Mouse (Mus musculus): ENCODE data around the gene 1700025G04Rik.
A peak's percentile ranks its signal among the peaks of the same experiment; 100 is the strongest.

The 1700025G04Rik gene

GRCm38 (mm10) chr1:151907014-151907413, 182.9 kb downstream of the 1700025G04Rik start:
- no peak for DNase-seq (ENCODE audit: low read depth, low spot score)

DNA sequence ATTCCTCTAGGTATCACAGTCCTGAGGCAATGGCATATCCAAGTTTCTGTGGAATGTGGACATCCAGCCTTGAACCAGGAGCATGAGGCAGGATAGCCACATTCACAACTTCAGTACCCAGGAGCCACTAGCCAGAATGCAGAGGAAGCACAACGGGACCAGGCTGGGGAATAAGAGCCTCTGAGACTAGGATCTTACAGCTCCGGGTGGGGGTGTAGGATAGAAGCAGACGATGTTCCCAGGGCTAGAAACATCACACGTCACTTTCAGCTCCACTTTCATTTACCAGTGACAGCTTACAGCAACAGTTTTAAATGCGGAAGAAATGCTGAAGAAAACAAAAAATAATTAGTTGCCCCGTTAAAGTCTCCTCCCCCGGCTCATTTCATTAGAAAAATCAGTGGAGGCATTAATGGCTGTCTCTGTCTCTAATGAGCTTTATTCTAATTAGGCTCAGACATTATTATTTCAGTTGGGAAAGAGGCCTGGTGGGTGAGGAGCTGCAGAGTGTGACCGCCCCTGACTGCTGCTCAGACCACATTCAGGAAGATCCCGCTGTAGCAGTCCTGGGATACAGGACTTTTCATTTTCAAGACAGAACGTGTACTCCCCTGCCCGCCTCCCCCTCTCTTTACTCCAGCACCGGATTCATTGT, 189.1 kb downstream of the 1700025G04Rik start:
- no peak for DNase-seq (ENCODE audit: low read depth, low spot score)

GRCm38 (mm10) chr1:151899964-151900363, 190.0 kb downstream of the 1700025G04Rik start:
- peak; percentile 25 for DNase-seq (ENCODE audit: low read depth, low spot score)

- no peak for DNase-seq (ENCODE audit: low read depth, low spot score)
Measured at GRCm38 (mm10) chr1:151895406-151895805, 194.5 kb downstream of the 1700025G04Rik start.

DNA sequence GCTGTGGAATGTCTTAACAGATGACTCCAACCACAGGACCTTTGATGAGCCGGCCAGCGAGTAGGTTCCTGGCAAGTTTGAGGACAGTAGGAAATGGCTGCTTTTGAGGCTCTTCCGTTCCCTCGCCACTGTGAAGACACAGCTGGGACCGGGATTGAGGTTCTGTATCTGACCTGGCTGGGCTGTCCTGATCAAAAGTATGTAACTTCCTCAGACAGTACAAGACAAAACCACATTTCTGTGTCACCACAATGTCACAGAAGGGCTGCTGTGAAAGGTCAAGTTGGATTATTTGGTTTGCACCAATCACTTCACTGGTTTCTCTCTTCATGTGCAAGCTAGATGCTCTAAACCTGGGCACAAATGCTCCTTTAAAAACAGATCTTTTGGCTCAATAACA, 195.9 kb downstream of the 1700025G04Rik start:
- no peak for DNase-seq (ENCODE audit: low read depth, low spot score)

GRCm38 (mm10) chr1:151892008-151892407, 197.9 kb downstream of the 1700025G04Rik start:
- DNase-seq (ENCODE audit: low read depth, low spot score), result no peak

GRCm38 (mm10) chr1:151891194-151891593, 198.7 kb downstream of the 1700025G04Rik start:
- DNase-seq (ENCODE audit: low read depth, low spot score), result no peak

DNA sequence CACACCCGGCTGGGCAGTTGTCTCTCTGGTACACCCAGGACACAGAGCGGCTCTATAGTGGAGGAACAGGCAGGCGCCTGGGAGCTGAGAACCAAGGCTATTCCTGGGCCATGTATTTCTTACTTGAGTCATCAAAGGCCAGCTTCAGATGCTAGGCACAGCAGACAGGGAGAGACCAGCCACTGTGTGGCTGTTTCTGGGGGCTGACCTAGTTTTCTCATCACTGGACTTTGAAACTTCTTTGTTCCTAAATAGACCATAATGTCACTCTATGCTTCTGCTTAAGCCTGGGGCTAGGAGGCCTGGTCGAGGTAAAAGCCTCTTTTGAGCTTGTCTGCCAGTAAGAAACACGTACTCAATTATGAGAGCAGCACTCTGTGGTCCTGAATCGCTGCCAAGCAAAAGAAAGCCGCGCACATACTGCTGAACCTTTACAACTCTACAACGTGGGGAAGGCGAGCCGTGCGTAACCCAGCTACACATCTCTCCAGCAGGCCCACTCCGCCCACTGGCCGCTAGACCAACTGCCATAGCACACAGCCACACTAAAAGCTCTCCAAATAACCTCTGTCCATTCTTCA, 199.8 kb downstream of the 1700025G04Rik start:
- DNase-seq (ENCODE audit: low read depth, low spot score), result no peak

- DNase-seq (ENCODE audit: low read depth, low spot score), result no peak
Measured at GRCm38 (mm10) chr1:151887631-151888030, 202.3 kb downstream of the 1700025G04Rik start.

DNA sequence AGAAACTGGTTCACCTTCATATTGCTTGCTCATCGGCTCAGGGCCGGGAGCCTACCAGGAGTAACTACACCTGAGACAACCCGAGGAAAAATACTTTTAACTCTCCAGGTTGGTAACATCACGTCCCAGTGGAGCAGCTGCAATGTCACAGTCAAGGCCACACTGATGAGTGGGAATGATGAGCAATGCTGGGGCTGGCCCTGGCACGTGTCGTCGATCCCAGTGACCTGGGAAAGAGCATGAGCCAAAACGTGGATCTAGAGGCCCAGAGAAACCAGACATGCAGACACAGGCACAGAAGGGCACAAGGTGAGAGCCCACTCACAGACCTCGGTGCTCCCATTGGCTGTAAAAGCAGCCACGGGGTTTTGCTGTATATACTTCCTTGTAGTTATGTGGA, 202.8 kb downstream of the 1700025G04Rik start:
- DNase-seq (ENCODE audit: low read depth, low spot score), result no peak

DNA sequence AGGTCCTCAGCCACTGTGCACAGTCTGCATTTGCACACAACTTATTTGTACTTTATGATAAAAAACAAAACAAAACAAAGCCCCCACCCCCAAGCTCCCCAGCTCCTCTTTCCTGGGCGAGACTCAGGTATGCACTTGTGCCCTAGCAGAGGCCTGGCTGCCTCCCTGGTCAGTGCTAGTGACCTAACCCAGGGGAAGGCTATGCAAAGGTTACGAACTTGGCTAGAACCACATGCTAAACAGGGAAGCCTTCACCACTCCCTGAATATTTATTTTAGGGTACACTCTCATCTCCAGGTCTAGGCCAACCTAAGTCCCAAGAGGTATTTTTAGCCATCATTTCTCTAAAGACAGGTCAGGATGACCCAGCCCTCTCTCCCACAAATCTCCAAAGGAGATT, 203.8 kb downstream of the 1700025G04Rik start:
- no peak for DNase-seq (ENCODE audit: low read depth, low spot score)

GRCm38 (mm10) chr1:151881253-151881652, 208.7 kb downstream of the 1700025G04Rik start:
- no peak for DNase-seq (ENCODE audit: low read depth, low spot score)

- peak; percentile 86 for DNase-seq (ENCODE audit: low read depth, low spot score)
Measured at GRCm38 (mm10) chr1:151880731-151881130, 209.2 kb downstream of the 1700025G04Rik start.

- DNase-seq (ENCODE audit: low read depth, low spot score), result peak; percentile 23
Measured at GRCm38 (mm10) chr1:151879966-151880365, 210.0 kb downstream of the 1700025G04Rik start.

- DNase-seq (ENCODE audit: low read depth, low spot score), result peak; percentile 89
Measured at GRCm38 (mm10) chr1:151879308-151879850, 210.5 kb downstream of the 1700025G04Rik start.

GRCm38 (mm10) chr1:151878411-151878810, 211.5 kb downstream of the 1700025G04Rik start:
- peak; percentile 74 for DNase-seq (ENCODE audit: low read depth, low spot score)

DNA sequence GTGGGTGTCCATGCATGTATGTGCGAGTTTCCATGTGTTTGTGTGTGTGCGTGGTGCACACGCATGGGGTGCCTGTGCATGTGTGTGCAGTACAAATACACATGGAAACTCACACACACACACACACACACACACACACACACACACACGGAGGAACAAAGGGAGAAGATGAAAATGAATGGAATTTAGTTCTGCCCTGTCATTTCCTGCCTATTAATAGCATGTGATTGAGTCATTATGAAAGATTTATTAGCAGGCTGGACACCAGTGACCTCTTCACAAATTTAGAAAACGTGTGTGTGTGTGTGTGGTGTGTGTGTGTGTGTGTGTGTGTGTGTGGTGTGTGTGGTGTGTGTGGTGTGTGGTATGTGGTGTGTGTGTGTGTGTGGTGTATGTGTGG, 217.0 kb downstream of the 1700025G04Rik start:
- DNase-seq (ENCODE audit: low read depth, low spot score), result no peak

DNA sequence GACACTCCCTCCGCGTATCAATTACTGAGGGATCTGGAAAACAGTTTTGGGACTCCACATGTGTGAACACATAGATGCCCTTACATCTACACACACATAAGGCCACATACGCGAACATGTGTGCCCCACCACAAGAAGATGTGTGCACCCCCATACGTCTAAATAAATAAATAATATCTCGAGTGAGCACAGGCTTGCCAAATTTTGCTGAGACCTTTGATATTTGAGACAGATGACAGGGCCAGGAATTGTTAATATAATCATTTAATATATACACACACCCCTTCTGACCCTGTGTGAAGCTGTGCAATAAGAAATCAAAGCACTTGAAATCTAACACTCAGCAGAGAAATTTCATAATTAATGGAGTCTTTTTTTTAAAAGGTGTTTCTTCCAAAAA, 225.6 kb downstream of the 1700025G04Rik start:
- no peak for DNase-seq (ENCODE audit: low read depth, low spot score)

GRCm38 (mm10) chr1:151863797-151864147, 226.2 kb downstream of the 1700025G04Rik start:
- DNase-seq (ENCODE audit: low read depth, low spot score), result no peak

DNA sequence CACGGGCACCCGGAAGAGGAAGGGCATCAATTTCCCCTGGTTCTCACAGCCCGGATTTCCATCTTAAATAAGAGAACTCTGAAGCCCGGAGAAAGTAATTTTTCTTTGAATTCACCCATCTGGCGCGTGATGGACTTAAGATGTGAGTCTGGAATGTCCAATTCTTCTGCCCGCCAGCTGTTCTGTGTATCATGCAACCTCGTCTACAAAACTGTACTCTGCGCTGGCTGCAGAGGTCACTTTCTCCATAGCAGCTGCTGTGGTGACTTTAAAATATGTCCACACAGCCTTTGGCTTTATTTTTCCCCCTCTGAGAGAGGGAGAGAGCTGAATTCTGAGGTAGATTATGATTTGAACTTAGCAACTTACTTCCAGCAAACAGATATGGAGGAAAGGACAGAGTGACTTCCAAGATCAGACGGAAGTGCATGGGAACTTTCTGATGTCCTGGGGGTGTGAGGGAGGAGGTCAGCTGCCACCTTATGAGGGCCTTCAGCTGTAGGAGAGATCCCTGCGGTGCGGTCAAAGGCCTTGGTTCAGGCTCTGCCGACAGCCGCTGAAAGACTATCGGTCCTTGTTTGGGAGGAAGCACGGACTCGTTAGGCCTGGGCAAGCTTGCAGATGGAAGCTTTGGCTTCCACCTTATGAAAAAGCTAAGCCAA, 226.7 kb downstream of the 1700025G04Rik start:
- no peak for DNase-seq (ENCODE audit: low read depth, low spot score)

- DNase-seq (ENCODE audit: low read depth, low spot score), result no peak
Measured at GRCm38 (mm10) chr1:151862109-151862508, 227.8 kb downstream of the 1700025G04Rik start.

DNA sequence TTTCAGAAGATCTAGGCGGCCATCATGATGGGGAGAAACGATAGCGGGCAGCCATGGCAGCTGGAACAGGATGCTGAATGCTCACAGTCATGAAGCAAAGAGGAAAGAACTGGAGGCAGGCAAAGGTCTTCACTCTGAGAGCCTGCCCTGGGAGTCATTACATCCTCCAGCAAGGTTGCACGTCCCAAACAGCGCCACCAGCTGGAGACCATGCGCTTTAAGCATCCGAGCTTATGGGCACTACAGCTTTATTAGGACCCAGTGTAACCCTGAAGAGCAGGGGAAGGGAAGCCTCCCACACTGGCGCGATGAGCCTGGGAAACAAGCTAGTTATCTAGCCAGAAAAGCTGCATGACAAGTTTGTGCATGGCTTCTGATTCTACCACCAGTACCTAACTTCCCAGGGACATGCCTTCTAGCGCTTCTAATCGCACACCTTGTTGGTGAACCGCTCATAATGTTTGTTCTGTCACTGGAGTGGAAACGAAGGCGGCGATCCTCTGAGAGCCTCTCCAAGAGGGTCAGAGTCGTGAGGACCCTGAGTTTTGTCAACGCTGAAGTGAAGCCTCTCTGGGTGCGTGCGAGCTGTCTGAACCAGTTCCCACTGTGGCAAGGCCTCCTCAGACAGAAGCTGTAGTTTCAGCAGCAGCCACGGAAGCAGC, 228.5 kb downstream of the 1700025G04Rik start:
- DNase-seq (ENCODE audit: low read depth, low spot score), result peak; percentile 75
